Mouse (Mus musculus) embryonic facial prominence, embryonic 11.5 days (tissue): ENCODE results near the gene Csrnp1. TPM values are rescaled to one million over a fixed set of nuclear protein-coding genes. Genes with fewer than 3 reads are reported as not detected.

Source experiments
- ATAC-seq: fragments of 200-750 bp; cut with Nextera tagmentation; replicated peaks from 2 replicates; pipeline ENCODE4 v1.8.0; 2017; ENCODE audit warnings: low read depth; ENCODE audit not compliant: insufficient number of reproducible peaks, low FRiP score, low TSS enrichment
- DNase-seq: peaks from one replicate; pipeline ENCODE4 v3.0.0-alpha.2; 2015; ENCODE audit warnings: low spot score
- H3K27ac ChIP-seq: fragments of 300-500 bp; sonication (generic); replicated peaks from 2 replicates; pipeline ENCODE4 v1.5.1; 2014; ENCODE audit warnings: mild to moderate bottlenecking, low read depth, low read length, control low read depth
- H3K27me3 ChIP-seq: fragments of 300-500 bp; sonication (generic); 2 replicates; pipeline ENCODE4 v1.6.1; 2014; ENCODE audit warnings: mild to moderate bottlenecking, low read length, moderate library complexity, mixed read lengths; ENCODE audit not compliant: control insufficient read depth, insufficient read depth
- H3K36me3 ChIP-seq: fragments of 300-500 bp; sonication (generic); replicated peaks from 2 replicates; pipeline ENCODE4 v1.6.1; 2014; ENCODE audit warnings: low read depth, mild to moderate bottlenecking, low read length, moderate library complexity, mixed read lengths; ENCODE audit not compliant: control insufficient read depth, insufficient read depth
- H3K4me1 ChIP-seq: fragments of 300-500 bp; sonication (generic); 2 replicates; pipeline ENCODE4 v1.6.1; 2014; ENCODE audit warnings: low read length, mixed read lengths; ENCODE audit not compliant: control insufficient read depth, insufficient read depth
- H3K4me2 ChIP-seq: fragments of 300-500 bp; sonication (generic); 2 replicates; pipeline ENCODE4 v1.6.1; 2014; ENCODE audit warnings: low read depth, mild to moderate bottlenecking, control low read depth, low read length, moderate library complexity
- H3K4me3 ChIP-seq: fragments of 300-500 bp; sonication (generic); 2 replicates; pipeline ENCODE4 v1.5.1; 2014; ENCODE audit warnings: low read depth, low read length, control low read depth
- H3K9ac ChIP-seq: fragments of 300-500 bp; sonication (generic); replicated peaks from 2 replicates; pipeline ENCODE4 v1.6.1; 2014; ENCODE audit warnings: mild to moderate bottlenecking, control low read depth, low read length
- H3K9me3 ChIP-seq: fragments of 300-500 bp; sonication (generic); replicated peaks from 2 replicates; pipeline ENCODE4 v1.6.1; 2016; ENCODE audit warnings: mild to moderate bottlenecking, low read length, inconsistent platforms, mixed read lengths; ENCODE audit not compliant: control insufficient read depth
- WGBS: fragments of 180-500 bp; shearing (Covaris S2); extraction: QIAGEN DNeasy Blood & Tissue Kit; methylation state at CpG from one replicate; pipeline ENCODE4 v1.1.7; 2014; 5-methylcytosine and 5-hydroxymethylcytosine counted together
- polyA plus RNA-seq: library from polyadenylated mRNA; unstranded; fragments of >200 nt; fragmentation: Nextera tagmentation; extraction: Ambion mirVana; gene quantifications from 2 replicates; pipeline ENCODE4 v1.2.1, GENCODE M21; 2014

The Csrnp1 gene
- polyA plus RNA-seq: 1.5 and 2.1 TPM in 2 replicates

DNA sequence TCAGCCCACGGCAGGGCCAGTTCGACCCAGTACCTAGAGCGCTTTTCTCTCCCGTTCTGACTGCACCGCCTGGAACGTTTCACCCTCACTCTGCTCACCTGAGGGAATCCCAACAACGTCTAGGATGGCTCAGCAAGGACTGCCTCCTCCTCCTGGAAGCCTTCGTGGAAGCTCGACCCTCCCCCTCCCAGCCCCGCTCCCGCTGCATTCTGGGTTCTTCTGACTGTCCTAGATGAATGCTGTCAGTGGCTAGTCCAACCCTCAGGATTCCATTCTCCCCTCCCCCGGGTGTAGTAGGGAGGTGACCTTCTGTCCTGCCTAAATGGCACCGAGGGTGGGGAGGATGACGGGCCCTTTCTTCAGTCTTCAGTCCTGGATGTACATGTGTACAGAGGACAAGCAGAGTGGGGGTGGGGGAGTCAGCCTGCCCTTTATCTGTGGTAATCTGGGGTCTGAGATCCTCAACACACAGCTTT, at the start of gene Csrnp1:
Gene Csrnp1 (minus strand): TSS at position 123 of the 476 bp plus-strand sequence.
- H3K4me2 ChIP-seq: peak within 1 kb of the TSS; percentile 95
- H3K27ac ChIP-seq: 0 out of 2 replicates have a peak within 1 kb of the TSS, but pooled peaks have one; percentile 28
- ATAC-seq: no peak
- 5% methylated on average over 14 of the region's 14 CpGs for WGBS
- H3K27me3 ChIP-seq: no peaks in the 10 kb centered on the region
- H3K9me3 ChIP-seq: no peaks in the 10 kb centered on the region
- H3K4me1 ChIP-seq: peaks cover 27% of the 10 kb centered on the region
- H3K9ac ChIP-seq: peak within 1 kb of the TSS; percentile 62
- DNase-seq: no peak
- H3K4me3 ChIP-seq: peak within 1 kb of the TSS; percentile 65
- H3K36me3 ChIP-seq: no peaks in the 10 kb centered on the region

DNA sequence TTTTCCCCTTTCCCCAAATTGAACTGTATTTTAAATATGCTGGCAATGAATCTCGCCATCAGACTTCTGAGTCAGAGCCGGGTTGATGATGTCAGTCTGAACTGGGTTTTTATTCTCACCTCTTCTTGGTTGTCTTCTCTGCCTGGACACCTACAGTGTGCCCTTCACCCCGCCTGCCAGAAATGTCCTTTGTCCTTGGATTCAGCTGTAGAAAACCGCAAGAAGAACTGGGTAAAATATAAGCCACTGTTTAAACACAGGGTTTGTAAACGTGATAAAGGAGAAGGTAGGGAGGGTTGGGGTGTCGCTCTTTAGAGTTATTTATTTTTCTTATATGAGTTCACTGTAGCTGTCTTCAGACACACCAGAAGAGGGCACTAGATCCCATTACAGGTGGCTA, 48.3 kb upstream of the Csrnp1 start:
- Histone ChIP-seq H3K4me3 (no peak overlapping the region), H3K27me3 (no peaks in the 10 kb centered on the region), H3K27ac (no peak overlapping the region), H3K9ac (no peak overlapping the region), H3K9me3 (no peaks in the 10 kb centered on the region), H3K4me2 (no peak overlapping the region), H3K4me1 (no peaks in the 10 kb centered on the region), H3K36me3 (no peaks in the 10 kb centered on the region)
- WGBS: 85% methylated on average over 6 of the region's 6 CpGs
- no peak for DNase-seq
- ATAC-seq: no peak

DNA sequence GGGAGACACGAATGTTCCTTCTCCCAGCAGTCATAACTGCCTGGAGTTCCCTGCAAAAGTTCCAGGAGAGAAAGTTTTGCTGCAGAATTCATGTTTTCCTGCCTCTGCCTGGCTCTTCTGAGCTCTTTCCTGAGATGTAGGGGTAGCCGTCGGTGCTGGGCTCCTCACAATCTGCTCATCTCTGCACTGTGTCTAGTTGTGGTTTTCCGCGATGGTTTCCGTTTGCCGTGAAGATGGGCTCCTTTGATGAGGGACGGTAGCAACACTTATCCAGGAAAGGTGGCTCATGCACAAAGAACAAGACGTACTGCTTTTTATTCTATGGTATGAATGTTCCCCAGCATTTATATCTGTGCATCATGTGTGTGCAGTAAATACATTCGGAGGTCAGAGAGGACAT, 46.0 kb upstream of the Csrnp1 start:
- Histone ChIP-seq H3K4me2 (no peak overlapping the region), H3K4me1 (no peaks in the 10 kb centered on the region), H3K27ac (no peak overlapping the region), H3K36me3 (no peaks in the 10 kb centered on the region), H3K4me3 (no peak overlapping the region), H3K9me3 (no peaks in the 10 kb centered on the region), H3K27me3 (no peaks in the 10 kb centered on the region), H3K9ac (no peak overlapping the region)
- WGBS: 80% methylated on average over 10 of the region's 10 CpGs
- DNase-seq: no peak
- ATAC-seq: no peak

DNA sequence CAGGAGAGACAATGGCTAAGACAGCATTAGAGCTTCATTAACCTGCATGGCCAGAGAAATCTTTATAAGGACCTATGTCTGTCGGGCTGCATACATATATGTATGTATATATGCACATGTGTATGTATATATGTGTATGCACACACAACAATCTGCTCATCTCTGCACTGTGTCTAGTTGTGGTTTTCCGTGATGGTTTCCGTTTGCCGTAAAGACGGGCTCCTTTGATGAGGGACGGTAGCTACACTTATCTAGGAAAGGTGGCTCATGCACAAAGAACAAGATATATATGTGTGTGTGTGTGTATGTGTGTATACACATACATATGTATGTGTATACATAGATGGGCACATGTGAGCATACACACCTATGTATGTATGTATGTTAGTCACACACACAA, 45.4 kb upstream of the Csrnp1 start:
- Histone ChIP-seq H3K9ac (no peak overlapping the region), H3K36me3 (no peaks in the 10 kb centered on the region), H3K4me2 (no peak overlapping the region), H3K4me1 (no peaks in the 10 kb centered on the region), H3K9me3 (no peaks in the 10 kb centered on the region), H3K27ac (no peak overlapping the region), H3K4me3 (no peak overlapping the region), H3K27me3 (no peaks in the 10 kb centered on the region)
- DNase-seq (no peak), ATAC-seq (no peak)
- WGBS: 91% methylated on average over 6 of the region's 6 CpGs

DNA sequence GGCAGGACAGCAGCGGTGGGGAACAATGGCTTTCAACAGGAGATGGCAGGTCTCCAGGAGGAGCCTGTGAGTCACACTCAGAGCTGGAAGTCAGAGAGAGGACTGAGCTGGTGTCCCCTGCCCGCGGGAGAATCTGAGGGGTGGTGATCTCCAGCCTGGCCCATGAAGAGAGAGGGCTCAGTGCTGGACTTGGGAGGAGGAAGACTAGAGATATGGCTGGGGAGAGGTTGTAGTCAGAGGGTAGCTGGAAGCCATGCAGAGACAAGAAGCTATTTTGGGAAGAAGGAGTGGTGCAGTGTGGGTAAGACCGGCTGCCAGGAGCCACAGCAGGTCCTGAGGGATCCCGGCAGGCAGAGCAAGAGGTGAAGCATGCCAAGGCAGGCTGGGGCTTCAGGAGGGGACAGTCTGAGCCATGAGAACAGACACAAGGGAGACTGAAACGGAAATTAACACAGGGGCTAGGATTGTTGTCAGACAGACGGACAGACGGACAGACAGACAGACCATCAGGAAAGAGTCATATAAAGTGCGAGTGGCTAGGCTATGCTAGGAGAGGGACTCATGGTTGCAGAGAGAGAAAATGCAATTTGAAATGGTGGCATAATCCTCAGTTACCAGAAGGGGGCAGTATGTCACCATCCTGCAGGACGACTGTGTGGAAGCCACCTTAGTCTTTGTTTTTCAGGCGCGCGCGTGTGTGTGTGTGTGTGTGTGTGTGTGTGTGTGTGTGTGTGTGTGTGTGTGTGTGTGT, 43.1 kb upstream of the Csrnp1 start:
- Histone ChIP-seq H3K9ac (no peak overlapping the region), H3K4me1 (no peaks in the 10 kb centered on the region), H3K9me3 (no peaks in the 10 kb centered on the region), H3K4me2 (no peak overlapping the region), H3K4me3 (no peak overlapping the region), H3K36me3 (no peaks in the 10 kb centered on the region), H3K27me3 (no peaks in the 10 kb centered on the region), H3K27ac (no peak overlapping the region)
- peak; percentile 85 for DNase-seq
- WGBS: 27% methylated on average over 14 of the region's 14 CpGs
- no peak for ATAC-seq

DNA sequence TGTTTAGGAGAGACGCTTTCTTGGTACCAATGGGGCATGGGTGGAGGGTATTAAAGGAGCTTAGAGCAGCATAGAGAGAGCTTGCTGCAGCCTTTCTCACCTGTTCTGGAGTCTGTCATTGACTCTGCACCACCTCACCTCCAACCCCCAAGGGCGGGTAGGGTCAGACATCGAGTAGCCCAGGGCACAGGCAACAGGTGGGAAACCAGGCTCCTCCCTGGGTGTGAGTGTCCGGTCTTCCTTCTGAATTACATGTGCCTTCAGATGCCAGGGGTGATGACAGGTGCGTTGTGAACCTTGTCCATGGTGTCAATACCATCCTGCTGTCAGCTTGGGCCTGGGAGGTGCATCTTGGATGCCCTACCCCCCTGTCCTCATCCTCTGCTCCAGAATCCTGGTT, 40.2 kb upstream of the Csrnp1 start:
- H3K36me3 ChIP-seq: no peaks in the 10 kb centered on the region
- DNase-seq: no peak
- no peaks in the 10 kb centered on the region; the same call in none of the 2 replicates for H3K4me1 ChIP-seq
- H3K4me3 ChIP-seq: no peak overlapping the region
- no peak overlapping the region for H3K27ac ChIP-seq
- H3K9me3 ChIP-seq: no peaks in the 10 kb centered on the region
- no peaks in the 10 kb centered on the region for H3K27me3 ChIP-seq
- no peak overlapping the region for H3K4me2 ChIP-seq
- ATAC-seq: no peak
- no peak overlapping the region for H3K9ac ChIP-seq
- 75% methylated on average over 5 of the region's 5 CpGs for WGBS

DNA sequence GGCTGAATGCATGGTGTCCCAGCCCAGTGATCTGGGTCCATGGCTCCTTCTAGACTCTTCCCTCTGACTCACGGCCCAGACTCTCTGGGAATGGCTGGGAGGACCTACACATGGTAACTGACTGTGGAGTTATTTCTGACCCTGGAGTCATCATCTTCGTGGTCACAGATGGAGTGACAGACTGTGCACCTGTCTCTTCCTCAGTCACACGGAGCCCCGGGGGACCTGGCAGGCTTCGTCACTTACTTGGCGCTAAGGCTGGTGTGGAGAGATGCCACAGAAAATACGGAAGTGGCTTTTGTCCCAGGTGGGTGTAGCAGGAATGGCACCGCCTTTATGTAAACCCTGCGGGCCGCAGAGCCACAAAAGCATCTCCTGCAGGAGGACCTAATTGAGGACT, 39.7 kb upstream of the Csrnp1 start:
- whole genome bisulfite sequencing: 82% methylated on average over 10 of the region's 10 CpGs
- H3K9ac ChIP-seq: no peak overlapping the region
- no peaks in the 10 kb centered on the region for H3K36me3 ChIP-seq
- H3K4me2 ChIP-seq: no peak overlapping the region
- DNase-seq: no peak
- H3K4me1 ChIP-seq: no peaks in the 10 kb centered on the region; the same call in none of the 2 replicates
- H3K27ac ChIP-seq: no peak overlapping the region
- H3K27me3 ChIP-seq: no peaks in the 10 kb centered on the region
- H3K4me3 ChIP-seq: no peak overlapping the region
- ATAC-seq: no peak
- no peaks in the 10 kb centered on the region for H3K9me3 ChIP-seq

DNA sequence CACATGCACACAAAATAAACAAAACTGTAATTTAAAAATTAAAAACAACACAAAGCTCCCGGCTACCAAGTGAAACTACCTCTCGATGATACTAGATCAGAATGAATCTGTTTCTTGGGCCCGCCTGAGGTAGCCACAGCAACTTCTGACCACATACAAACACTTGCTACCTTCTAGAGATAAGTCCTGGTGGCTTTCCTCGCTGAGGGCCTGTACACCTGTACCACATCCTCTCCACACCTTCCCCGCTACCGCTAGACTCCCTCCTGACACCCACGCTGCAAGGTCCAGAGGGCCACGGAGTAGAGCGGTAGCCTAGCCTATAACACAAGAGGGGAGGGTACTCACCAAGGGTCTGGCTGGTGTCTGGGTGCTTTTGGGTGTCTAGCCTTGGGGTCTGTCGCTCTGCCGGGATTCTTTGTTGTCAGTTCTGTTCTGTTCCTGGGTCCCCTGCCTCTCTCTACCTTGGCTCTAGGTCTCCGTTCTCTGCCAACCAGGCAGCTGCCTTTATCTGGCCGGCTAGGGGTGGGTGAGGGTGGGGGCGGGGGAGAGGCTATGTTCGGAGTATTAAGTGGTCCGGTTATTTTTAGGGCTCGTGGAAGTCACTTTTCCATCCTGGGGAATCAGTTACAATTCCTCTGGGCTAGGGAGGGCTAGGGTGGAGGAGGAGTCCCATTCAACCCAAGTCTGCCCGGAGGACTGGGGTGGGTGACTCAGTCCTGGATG, 38.8 kb upstream of the Csrnp1 start, which contains the start of gene Xirp1:
Gene Xirp1 (minus strand): TSS at position 513 of the 726 bp plus-strand sequence.
- DNase-seq: no peak
- ATAC-seq: no peak
- 85% methylated on average over 18 of the region's 18 CpGs for WGBS
- Histone ChIP-seq H3K36me3 (no peaks in the 10 kb centered on the region), H3K4me1 (no peaks in the 10 kb centered on the region; the same call in none of the 2 replicates), H3K27me3 (no peaks in the 10 kb centered on the region), H3K9ac (no peak within 1 kb of the TSS), H3K9me3 (no peaks in the 10 kb centered on the region), H3K4me2 (no peak within 1 kb of the TSS), H3K4me3 (no peak within 1 kb of the TSS), H3K27ac (no peak within 1 kb of the TSS)
